Mouse (Mus musculus) megakaryocyte progenitor cell, adult 5-6 weeks (primary cell): ENCODE measurements around the gene Ccdc190. TPM values are rescaled to one million over a fixed set of nuclear protein-coding genes. Genes with fewer than 3 reads are reported as not detected.
A peak's percentile ranks its signal among the peaks of the same experiment; 100 is the strongest.

Experiments used
- ATAC-seq: replicated peaks from 2 replicates; pipeline ENCODE4 v1.8.0; 2016; ENCODE audit warnings: mild to moderate bottlenecking, moderate TSS enrichment, inconsistent platforms; ENCODE audit not compliant: poor library complexity
- total RNA-seq, 2 experiments: library from RNA; stranded (forward) in 1 of 2; stranded (reverse) in 1 of 2; fragments of 157-497, 149-512 nt in 1 of 2; fragments of 200-1000 nt in 1 of 2; gene quantifications; 2 replicates each; pipeline versions ENCODE4 v1.2.3 to v1.2.4; 2015 to 2017

Ccdc190 gene
- total RNA-seq, 2 experiments from 2014 or later, result not detected

DNA sequence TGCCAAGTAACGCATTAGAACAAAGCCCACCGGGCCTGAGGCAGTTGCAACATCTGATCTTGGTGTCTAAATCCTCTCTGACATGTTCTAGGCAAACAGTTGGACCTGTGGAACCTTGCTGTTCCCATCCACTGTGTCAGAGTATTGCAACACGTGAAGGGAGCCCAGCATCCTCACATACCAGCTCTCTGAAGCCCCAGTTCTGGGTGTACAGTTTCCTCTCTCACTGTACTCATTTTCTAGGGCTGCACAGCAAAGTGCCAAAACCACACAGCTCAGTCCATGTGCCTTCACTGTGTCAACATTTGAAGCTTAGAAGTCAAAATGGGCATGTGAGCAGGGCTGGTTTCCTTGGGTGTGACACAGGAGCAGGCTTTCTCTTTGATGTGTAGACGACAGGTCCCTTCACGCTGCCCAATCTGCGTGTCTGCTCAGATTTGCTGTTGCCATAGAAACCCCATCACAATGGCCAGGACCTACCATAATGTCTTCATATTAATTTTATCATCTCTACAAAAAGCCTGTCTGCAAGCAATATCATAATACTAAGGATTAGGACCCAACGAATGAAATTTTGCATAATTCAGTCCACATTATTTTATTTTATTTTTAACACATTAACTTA is 3.8 kb downstream of the Ccdc190 start:
- no peak for ATAC-seq

DNA sequence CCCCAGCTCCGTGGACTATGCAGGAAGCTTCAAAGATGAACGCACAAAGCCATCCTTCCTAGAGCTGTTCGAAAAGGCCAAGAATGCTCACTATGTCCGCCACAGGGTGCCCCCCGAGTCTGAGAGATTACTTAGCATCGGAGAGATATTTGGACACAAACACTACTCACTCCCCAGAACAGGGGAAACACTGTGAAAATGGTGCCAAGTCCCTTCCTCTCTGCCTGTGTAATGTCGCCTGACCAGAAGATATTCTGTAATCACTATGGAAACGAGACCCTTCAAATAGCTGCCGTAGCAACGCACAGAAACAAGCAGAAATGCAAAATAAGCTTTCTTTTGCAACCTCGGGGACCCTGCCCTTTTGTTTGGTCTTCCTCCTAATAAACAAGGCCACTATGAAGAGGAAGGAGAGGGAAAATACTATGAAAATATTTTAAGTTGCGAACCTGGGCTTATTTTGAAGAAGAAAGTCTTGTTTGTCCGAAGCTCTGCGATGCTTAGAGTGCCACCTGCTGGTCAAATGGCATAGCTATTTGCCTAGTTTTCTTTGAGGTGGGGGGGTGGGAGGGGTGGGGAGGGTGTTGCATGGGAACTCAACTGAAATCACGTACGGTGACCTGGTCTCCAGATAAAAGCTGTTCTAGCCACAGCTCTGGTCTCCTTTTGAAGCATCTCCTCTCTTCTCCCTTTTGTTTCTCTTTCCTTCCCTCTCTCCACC is 5.7 kb downstream of the Ccdc190 start:
- ATAC-seq, result peak; percentile 67

DNA sequence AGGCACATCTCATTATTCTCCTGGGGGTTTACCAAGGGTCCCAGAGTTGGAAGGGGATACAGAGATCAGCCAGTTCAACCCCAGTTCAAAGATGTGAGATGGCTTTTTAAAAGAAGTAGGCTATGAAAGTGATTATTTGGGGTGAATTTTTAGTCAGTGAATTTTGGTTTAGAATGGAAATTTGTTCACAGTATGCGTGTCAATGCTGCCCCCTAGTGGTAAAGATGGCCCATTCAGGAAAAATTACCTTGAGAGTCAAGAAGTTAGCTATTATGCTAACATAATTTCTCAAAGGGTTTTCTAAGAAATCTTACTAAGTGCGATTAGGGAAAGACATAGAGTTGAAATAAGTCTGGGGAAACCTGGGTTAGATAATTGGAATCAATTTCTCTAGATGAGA is 10.9 kb downstream of the Ccdc190 start:
- peak; percentile 83 for ATAC-seq

DNA sequence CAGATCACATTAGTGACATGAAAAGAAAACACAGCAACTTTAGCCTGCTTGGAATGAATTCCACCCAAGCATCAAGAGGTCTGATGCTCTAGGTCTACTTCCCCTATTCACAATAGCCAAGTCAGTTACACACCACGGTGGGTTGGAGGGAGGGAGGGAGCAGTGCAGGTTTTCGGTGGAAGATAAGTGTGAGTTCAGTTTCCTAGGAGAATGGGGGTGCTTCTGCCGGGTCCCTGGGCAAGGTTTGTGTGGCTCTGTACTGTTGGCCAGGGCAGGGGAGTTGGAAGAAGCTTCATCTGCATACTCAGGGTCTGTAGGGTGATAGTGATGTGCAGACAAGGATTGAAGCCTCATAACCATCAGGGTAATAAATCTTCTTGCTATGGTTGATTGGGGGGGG is 17.6 kb downstream of the Ccdc190 start:
- no peak for ATAC-seq

DNA sequence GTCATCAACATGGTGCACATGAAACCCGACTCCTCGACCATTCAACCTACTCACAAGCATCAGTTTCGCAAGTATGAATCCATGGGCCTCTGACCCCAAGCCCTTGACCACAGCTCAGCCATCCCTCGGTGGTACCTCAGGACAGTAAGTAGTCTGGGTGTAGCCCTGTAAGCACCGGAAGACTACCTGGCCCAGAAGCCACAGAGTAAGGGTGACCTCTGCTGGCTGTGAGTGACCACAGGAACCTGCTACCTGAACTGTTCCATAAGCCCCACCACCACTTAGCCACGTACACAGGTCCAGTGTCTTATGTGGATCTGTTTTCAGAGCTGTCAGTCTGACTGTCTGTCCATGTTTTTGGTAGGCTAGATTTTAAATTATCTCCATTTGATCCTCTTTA is 19.2 kb downstream of the Ccdc190 start:
- ATAC-seq, result no peak

DNA sequence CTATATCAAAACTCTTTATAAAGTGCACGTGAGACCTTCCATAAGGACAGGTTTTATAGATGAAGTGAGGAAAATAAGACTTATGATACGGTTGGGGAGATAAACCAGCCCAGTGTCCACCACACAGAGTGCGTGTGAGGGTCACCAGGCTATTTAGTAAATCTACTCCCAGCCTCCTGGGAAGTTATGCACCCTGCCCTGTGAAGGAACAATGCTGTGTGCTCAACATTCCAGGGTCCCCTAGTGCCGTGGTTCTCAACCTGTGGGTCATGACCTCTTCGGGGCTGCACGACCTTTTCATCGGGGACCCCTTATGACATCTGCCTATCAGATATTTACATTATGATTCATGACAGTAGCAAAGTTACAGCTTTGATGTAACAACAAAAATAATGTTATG is 19.8 kb downstream of the Ccdc190 start:
- no peak for ATAC-seq

DNA sequence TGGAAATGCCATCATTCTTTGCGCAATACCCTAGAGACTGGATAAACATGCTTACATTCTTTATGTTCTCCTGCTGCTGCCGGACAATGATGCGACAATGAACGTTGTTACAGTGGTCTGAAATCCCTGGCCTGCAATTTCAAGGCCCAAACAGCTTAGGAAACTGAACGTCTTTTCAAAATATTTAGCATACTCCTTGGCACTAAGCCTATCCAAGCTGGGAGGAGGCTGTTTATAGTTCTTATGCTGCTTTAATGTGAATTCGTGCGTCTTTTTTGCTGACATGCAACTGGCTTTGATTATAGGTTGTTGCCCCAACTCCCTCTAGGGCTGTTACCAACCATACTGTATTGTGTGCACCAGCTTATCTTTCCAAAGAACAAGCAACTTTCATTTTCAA is 20.4 kb downstream of the Ccdc190 start:
- no peak for ATAC-seq

DNA sequence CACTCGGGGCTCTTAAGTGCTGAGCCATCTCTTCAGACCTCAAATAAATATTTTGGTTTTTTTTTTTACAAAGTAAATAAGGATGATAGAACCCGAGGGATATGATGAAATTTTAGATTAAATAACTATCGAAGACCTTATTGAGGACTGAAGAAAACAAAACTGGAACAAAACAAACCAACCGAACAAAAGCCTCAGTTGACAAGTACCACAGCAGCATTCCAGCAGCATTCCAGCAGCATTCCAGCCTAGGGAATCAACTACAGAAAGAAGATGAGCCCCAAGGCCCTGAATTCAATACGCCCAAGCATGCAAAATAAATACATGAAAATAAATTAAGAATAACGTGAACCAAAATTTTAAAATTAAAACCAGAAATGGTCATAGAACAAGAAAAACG is 21.5 kb downstream of the Ccdc190 start:
- no peak for ATAC-seq

DNA sequence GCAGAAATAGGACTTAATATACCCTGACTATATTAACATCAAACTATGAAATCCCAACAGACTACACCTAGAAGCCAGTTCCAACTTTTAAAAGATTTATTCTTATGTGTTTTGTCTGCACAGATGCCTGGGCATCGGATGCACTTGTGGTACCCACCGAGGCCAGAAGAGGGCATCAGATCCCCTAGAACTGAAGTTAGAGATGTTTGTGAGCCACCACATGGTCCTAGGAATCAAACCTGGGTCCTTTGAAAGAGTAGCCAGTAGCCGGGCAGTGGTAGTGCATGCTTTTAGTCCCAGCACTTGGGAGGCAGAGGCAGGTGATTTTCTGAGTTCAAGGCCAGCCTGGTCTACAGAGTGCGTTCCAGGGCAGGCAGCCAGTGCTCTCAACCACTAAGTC is 22.2 kb downstream of the Ccdc190 start:
- ATAC-seq, result peak; percentile 87

DNA sequence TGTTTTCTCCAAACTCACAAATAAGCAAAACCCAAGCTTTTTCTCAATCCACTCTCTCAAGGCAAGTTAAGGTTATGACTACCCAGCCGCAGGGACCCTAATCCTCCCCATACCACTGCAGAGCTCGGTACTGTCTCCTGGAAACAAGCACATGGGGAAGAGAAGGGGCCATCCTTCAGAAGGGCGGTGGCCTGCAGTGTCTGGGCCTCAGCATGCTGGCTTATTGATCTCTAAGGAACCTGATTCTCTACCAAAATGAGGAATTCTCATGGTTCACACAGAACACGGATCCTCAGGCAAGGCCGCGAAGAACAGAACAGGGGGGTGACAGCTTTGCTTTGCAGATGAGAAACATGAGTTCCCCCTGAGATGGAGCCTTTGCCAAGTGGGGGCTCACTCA is 23.1 kb downstream of the Ccdc190 start:
- no peak for ATAC-seq

DNA sequence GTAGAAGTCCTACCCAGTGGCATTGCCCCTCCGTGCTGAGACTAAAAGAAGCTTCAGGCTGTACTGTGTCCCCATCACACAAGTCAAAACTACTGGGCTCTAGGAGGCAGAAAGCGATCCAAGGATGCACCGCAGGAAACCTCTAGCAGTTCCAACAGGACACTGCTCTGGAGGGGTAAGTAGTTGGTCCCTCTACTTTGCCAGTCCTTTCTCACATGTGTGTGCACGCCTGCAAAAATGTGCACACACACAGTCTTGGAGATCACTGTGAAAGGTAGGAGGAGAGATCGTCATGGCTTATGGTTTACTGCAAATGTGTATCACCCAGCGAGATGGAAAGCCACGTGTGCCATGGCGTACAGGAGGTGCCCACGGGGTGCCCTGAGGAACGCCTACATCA is 24.2 kb downstream of the Ccdc190 start:
- ATAC-seq, result no peak

DNA sequence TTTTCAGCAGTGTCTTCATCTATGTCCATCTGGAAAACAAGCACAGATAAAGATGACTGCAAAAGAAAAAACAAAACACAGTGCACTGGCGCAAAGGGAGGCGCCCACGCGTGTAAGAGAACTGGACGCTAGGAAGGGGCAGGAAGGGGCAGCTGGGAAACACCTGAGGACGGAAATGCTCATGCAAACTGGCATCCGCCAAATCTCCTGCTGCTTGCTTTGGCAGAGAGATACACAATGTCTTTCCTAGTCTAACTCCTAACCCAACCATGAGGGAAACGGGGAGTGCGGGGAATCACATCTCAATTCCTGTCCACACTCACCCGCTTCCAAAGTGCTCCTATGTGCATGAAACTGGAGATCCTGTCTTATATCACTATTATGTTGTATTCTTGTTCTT is 24.7 kb downstream of the Ccdc190 start:
- no peak for ATAC-seq

DNA sequence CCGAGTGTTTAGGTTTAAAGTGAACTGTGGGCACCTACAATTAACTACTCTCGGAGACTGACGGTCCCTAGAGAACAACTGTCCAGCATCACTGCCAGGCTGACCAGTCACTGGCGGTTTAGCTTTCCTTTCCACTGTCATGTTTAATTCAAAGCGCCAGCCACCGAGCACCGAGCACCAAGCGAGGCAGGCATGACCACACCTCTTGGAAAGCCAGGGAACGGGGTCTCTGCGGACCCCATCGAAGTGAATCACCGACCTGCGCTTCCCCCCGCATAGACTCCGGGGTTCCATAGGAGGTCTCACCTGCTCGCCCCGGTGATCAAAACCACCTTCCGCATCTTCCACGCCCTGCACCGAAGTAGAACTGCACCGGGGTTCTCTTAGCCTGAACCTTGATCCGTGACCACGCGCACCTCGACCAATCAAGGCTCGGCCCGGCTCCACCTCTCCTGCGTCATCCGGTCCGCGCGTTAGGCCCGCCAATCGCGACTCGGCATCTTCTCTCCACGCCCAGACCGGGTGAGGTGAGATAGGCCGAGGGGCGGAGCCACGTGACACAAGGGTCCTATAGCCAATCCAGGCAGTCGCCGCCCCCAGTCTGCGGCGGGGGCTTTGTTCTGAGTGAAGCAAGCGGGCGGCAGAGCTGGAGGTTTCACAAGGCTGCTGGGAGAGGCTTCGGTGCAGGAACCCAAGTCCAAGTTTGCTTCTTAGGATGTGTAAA is 40.5 kb downstream of the Ccdc190 start, which contains the start of gene Hsd17b7:
Gene Hsd17b7, minus strand, starts transcription at position 450 of the 724 bp plus-strand sequence.
- ATAC-seq, result peak; percentile 95

DNA sequence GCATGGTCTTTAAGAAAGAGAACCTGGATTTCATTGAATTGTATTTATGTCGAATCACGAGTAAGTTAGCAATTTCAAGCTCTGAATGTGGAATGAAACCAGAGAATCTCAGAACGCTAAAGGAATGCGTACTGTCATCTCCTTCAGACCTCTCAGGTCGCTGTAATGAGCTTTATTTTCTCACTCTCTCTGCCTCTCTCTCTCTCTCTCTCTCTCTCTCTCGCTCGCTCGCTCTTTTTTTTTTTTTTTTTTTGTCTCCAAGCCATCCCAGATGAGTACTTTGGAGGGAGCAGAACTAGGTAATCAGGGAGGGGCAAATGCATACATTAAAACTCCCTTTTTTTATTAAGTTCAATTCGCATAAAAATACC is 41.1 kb downstream of the Ccdc190 start:
- ATAC-seq, result peak; percentile 32

DNA sequence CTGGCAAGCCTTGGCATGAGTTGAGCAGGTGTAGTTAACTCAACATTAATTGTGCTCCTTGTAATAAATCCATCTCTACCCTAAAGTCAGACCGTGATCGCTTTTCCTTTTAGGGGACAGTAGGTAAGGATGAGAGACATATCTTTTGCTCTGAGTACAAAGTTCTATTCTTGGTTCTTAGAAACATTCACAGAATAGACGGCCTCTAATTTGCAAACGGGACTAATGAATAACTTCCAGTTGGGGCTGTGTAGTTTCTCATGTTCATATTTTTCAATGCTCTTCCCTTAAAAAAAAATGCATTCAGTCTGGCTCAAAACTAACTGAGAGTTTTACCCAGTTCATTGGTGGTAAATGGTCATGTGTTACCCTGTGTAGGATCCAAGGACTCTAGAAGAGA is 42.5 kb downstream of the Ccdc190 start:
- ATAC-seq, result no peak

DNA sequence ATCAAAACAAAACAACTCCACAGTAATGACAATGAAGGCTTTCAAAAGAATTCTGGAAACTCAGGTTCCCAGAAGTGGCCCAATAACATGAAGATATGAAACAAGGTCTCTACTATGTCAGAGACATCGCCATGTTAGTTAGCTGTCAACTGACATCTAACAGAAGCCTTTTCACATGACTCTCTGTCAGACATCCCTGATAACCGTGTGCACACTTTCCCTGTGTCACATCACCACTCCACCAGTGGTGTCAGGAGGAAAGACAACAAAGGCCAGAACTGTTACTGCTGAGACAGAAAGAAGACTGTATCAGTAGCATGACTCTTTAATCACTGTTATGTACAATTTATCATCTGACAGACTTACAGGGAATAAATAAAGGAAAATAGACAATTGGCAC is 43.5 kb downstream of the Ccdc190 start:
- no peak for ATAC-seq

DNA sequence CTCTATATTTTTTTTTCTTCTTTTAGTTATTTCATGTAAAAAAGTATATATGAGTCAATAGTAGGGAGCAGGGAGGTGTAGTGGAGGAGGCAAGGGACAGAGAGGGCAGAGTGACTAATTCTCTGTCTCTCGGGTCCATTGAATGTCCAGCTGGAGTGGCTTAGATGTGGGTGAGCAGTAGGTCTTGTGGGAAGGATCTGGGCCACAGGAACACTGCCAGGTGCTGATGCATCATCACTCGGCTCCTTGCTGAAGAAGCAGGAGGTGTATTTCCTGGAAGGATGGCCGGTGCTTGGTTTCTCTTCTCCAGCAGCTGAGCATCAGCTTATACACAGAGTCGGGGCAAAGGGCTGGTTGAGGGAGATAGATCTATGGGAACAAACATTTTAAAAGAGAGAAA is 49.2 kb downstream of the Ccdc190 start:
- ATAC-seq, result no peak

Other genes with a start within 250 kb of the Ccdc190 start
- not detected in 2 replicates for gene Rgs4, start 181.0 kb upstream of the Ccdc190 start, total RNA-seq (2015)
- not detected in 2 replicates for gene Rgs4, start 181.0 kb upstream of the Ccdc190 start, total RNA-seq (2017)
- gene Hsd17b7, start 40.6 kb downstream of the Ccdc190 start, total RNA-seq (2015), result 2.6 and 4.7 TPM in 2 replicates
- gene Hsd17b7, start 40.6 kb downstream of the Ccdc190 start, total RNA-seq (2017), result 3.0 and 3.1 TPM in 2 replicates
- gene Ddr2, start 182.1 kb downstream of the Ccdc190 start, total RNA-seq (2015), result not detected in 2 replicates
- gene Ddr2, start 182.1 kb downstream of the Ccdc190 start, total RNA-seq (2017), result not detected in 2 replicates
- gene Uap1, start 246.3 kb downstream of the Ccdc190 start, total RNA-seq (2015), result 89.7 and 105 TPM in 2 replicates
- gene Uap1, start 246.3 kb downstream of the Ccdc190 start, total RNA-seq (2017), result 62.0 and 74.7 TPM in 2 replicates